Mouse (Mus musculus): ENCODE results near the gene Cdkal1. TPM values are rescaled to one million over a fixed set of nuclear protein-coding genes. Genes with fewer than 3 reads are reported as not detected.

The Cdkal1 gene
- polyA plus RNA-seq (2014; fragmentation: Nextera tagmentation; extraction: Ambion mirVana) = 21.1 and 24.0 TPM in 2 replicates

- peak within 1 kb of the TSS; percentile 55; the same call in 1 of the 2 replicates for H3K27ac ChIP-seq (ENCODE audit: low read depth, low read length)
- H3K4me2 ChIP-seq (ENCODE audit: low read depth, low read length) = peak within 1 kb of the TSS; percentile 71
- no peaks in the 10 kb centered on the region for H3K27me3 ChIP-seq (ENCODE audit: control insufficient read depth, insufficient read depth, low read length)
- H3K36me3 ChIP-seq (ENCODE audit: control insufficient read depth, insufficient read depth, low read length) = no peaks in the 10 kb centered on the region
- ATAC-seq (ENCODE audit: low read depth) = peak; percentile 92
- under 1% methylated on average over 33 of the region's 33 CpGs for WGBS
- peak within 1 kb of the TSS; percentile 73 for H3K4me3 ChIP-seq (ENCODE audit: low read depth, low read length)
- peak within 1 kb of the TSS; percentile 68 for H3K9ac ChIP-seq (replicated peaks; ENCODE audit: low read depth, low read length)
- peaks cover 3% of the 10 kb centered on the region; the same call in 1 of the 2 replicates for H3K4me1 ChIP-seq (ENCODE audit: control insufficient read depth, insufficient read depth, low read length)
- H3K9me3 ChIP-seq (ENCODE audit: control insufficient read depth, low read length) = no peaks in the 10 kb centered on the region
Observed at GRCm38 (mm10) chr13:29855281-29856031, at the start of gene Cdkal1. Cdkal1 (minus strand) TSS chr13:29855674.

- Histone ChIP-seq H3K9ac (replicated peaks; ENCODE audit: low read depth, low read length) (no peak overlapping the region), H3K27me3 (ENCODE audit: control insufficient read depth, insufficient read depth, low read length) (no peaks in the 10 kb centered on the region), H3K36me3 (ENCODE audit: control insufficient read depth, insufficient read depth, low read length) (no peaks in the 10 kb centered on the region), H3K4me1 (ENCODE audit: control insufficient read depth, insufficient read depth, low read length) (no peaks in the 10 kb centered on the region), H3K9me3 (ENCODE audit: control insufficient read depth, low read length) (peaks cover 4% of the 10 kb centered on the region), H3K4me3 (ENCODE audit: low read depth, low read length) (no peak overlapping the region), H3K27ac (ENCODE audit: low read depth, low read length) (no peak overlapping the region), H3K4me2 (ENCODE audit: low read depth, low read length) (no peak overlapping the region)
- no peak for ATAC-seq (ENCODE audit: low read depth)
- WGBS = 88% methylated on average over 1 of the region's 1 CpGs
Observed at GRCm38 (mm10) chr13:29903341-29903740, 47.9 kb upstream of the Cdkal1 start.

GRCm38 (mm10) chr13:29902676-29903075 lies 47.2 kb upstream of the Cdkal1 start:
- ATAC-seq (ENCODE audit: low read depth) = no peak
- Histone ChIP-seq H3K36me3 (ENCODE audit: control insufficient read depth, insufficient read depth, low read length) (no peaks in the 10 kb centered on the region), H3K9ac (replicated peaks; ENCODE audit: low read depth, low read length) (no peak overlapping the region), H3K4me1 (ENCODE audit: control insufficient read depth, insufficient read depth, low read length) (no peaks in the 10 kb centered on the region), H3K9me3 (ENCODE audit: control insufficient read depth, low read length) (peaks cover 4% of the 10 kb centered on the region), H3K27ac (ENCODE audit: low read depth, low read length) (no peak overlapping the region), H3K4me3 (ENCODE audit: low read depth, low read length) (no peak overlapping the region), H3K27me3 (ENCODE audit: control insufficient read depth, insufficient read depth, low read length) (no peaks in the 10 kb centered on the region), H3K4me2 (ENCODE audit: low read depth, low read length) (no peak overlapping the region)
- 80% methylated on average over 1 of the region's 1 CpGs for WGBS

- no peaks in the 10 kb centered on the region for H3K4me1 ChIP-seq (ENCODE audit: control insufficient read depth, insufficient read depth, low read length)
- H3K4me3 ChIP-seq (ENCODE audit: low read depth, low read length) = no peak overlapping the region
- H3K27ac ChIP-seq (ENCODE audit: low read depth, low read length) = no peak overlapping the region
- no peak for ATAC-seq (ENCODE audit: low read depth)
- no peaks in the 10 kb centered on the region for H3K36me3 ChIP-seq (ENCODE audit: control insufficient read depth, insufficient read depth, low read length)
- 81% methylated on average over 4 of the region's 4 CpGs for WGBS
- H3K27me3 ChIP-seq (ENCODE audit: control insufficient read depth, insufficient read depth, low read length) = no peaks in the 10 kb centered on the region
- H3K4me2 ChIP-seq (ENCODE audit: low read depth, low read length) = no peak overlapping the region
- H3K9ac ChIP-seq (replicated peaks; ENCODE audit: low read depth, low read length) = no peak overlapping the region
- H3K9me3 ChIP-seq (ENCODE audit: control insufficient read depth, low read length) = peaks cover 4% of the 10 kb centered on the region
Observed at GRCm38 (mm10) chr13:29901641-29902040, 46.2 kb upstream of the Cdkal1 start.

GRCm38 (mm10) chr13:29866780-29867179 lies 11.3 kb upstream of the Cdkal1 start:
- H3K27ac ChIP-seq (ENCODE audit: low read depth, low read length) = no peak overlapping the region
- ATAC-seq (ENCODE audit: low read depth) = no peak
- H3K4me1 ChIP-seq (ENCODE audit: control insufficient read depth, insufficient read depth, low read length) = no peaks in the 10 kb centered on the region
- no peak overlapping the region for H3K9ac ChIP-seq (replicated peaks; ENCODE audit: low read depth, low read length)
- H3K4me2 ChIP-seq (ENCODE audit: low read depth, low read length) = no peak overlapping the region
- H3K36me3 ChIP-seq (ENCODE audit: control insufficient read depth, insufficient read depth, low read length) = no peaks in the 10 kb centered on the region
- WGBS = 94% methylated on average over 3 of the region's 3 CpGs
- H3K4me3 ChIP-seq (ENCODE audit: low read depth, low read length) = no peak overlapping the region
- no peaks in the 10 kb centered on the region for H3K9me3 ChIP-seq (ENCODE audit: control insufficient read depth, low read length)
- H3K27me3 ChIP-seq (ENCODE audit: control insufficient read depth, insufficient read depth, low read length) = no peaks in the 10 kb centered on the region

GRCm38 (mm10) chr13:29864331-29864730 lies 8.9 kb upstream of the Cdkal1 start:
- Histone ChIP-seq H3K4me1 (ENCODE audit: control insufficient read depth, insufficient read depth, low read length) (no peaks in the 10 kb centered on the region), H3K4me2 (ENCODE audit: low read depth, low read length) (no peak overlapping the region), H3K36me3 (ENCODE audit: control insufficient read depth, insufficient read depth, low read length) (no peaks in the 10 kb centered on the region), H3K9ac (replicated peaks; ENCODE audit: low read depth, low read length) (no peak overlapping the region), H3K27ac (ENCODE audit: low read depth, low read length) (no peak overlapping the region), H3K9me3 (ENCODE audit: control insufficient read depth, low read length) (no peaks in the 10 kb centered on the region), H3K27me3 (ENCODE audit: control insufficient read depth, insufficient read depth, low read length) (no peaks in the 10 kb centered on the region), H3K4me3 (ENCODE audit: low read depth, low read length) (no peak overlapping the region)
- 70% methylated on average over 6 of the region's 6 CpGs for WGBS
- no peak for ATAC-seq (ENCODE audit: low read depth)

GRCm38 (mm10) chr13:29860087-29860486 lies 4.6 kb upstream of the Cdkal1 start:
- H3K4me1 ChIP-seq (ENCODE audit: control insufficient read depth, insufficient read depth, low read length) = no peaks in the 10 kb centered on the region
- H3K9me3 ChIP-seq (ENCODE audit: control insufficient read depth, low read length) = no peaks in the 10 kb centered on the region
- H3K4me2 ChIP-seq (ENCODE audit: low read depth, low read length) = no peak overlapping the region
- H3K36me3 ChIP-seq (ENCODE audit: control insufficient read depth, insufficient read depth, low read length) = no peaks in the 10 kb centered on the region
- no peaks in the 10 kb centered on the region for H3K27me3 ChIP-seq (ENCODE audit: control insufficient read depth, insufficient read depth, low read length)
- 83% methylated on average over 2 of the region's 2 CpGs for WGBS
- no peak overlapping the region for H3K27ac ChIP-seq (ENCODE audit: low read depth, low read length)
- ATAC-seq (ENCODE audit: low read depth) = no peak
- no peak overlapping the region for H3K9ac ChIP-seq (replicated peaks; ENCODE audit: low read depth, low read length)
- no peak overlapping the region for H3K4me3 ChIP-seq (ENCODE audit: low read depth, low read length)

- Histone ChIP-seq H3K4me3 (ENCODE audit: low read depth, low read length) (no peak overlapping the region), H3K4me1 (ENCODE audit: control insufficient read depth, insufficient read depth, low read length) (peaks cover 3% of the 10 kb centered on the region; the same call in 1 of the 2 replicates), H3K4me2 (ENCODE audit: low read depth, low read length) (no peak overlapping the region), H3K9ac (replicated peaks; ENCODE audit: low read depth, low read length) (no peak overlapping the region), H3K27ac (ENCODE audit: low read depth, low read length) (no peak overlapping the region), H3K9me3 (ENCODE audit: control insufficient read depth, low read length) (no peaks in the 10 kb centered on the region), H3K27me3 (ENCODE audit: control insufficient read depth, insufficient read depth, low read length) (no peaks in the 10 kb centered on the region), H3K36me3 (ENCODE audit: control insufficient read depth, insufficient read depth, low read length) (no peaks in the 10 kb centered on the region)
- WGBS = 24% methylated on average over 4 of the region's 4 CpGs
- ATAC-seq (ENCODE audit: low read depth) = peak; percentile 62; the same call in 1 of the 2 replicates
Observed at GRCm38 (mm10) chr13:29857436-29857835, 2.0 kb upstream of the Cdkal1 start.

GRCm38 (mm10) chr13:29854876-29855275 lies 598 bp downstream of the Cdkal1 start:
- Histone ChIP-seq H3K36me3 (ENCODE audit: control insufficient read depth, insufficient read depth, low read length) (no peaks in the 10 kb centered on the region), H3K4me1 (ENCODE audit: control insufficient read depth, insufficient read depth, low read length) (peaks cover 3% of the 10 kb centered on the region; the same call in 1 of the 2 replicates), H3K9me3 (ENCODE audit: control insufficient read depth, low read length) (no peaks in the 10 kb centered on the region), H3K9ac (replicated peaks; ENCODE audit: low read depth, low read length) (peak overlapping the region; percentile 68), H3K4me3 (ENCODE audit: low read depth, low read length) (peak overlapping the region; percentile 73), H3K27me3 (ENCODE audit: control insufficient read depth, insufficient read depth, low read length) (no peaks in the 10 kb centered on the region), H3K4me2 (ENCODE audit: low read depth, low read length) (peak overlapping the region; percentile 71), H3K27ac (ENCODE audit: low read depth, low read length) (peak overlapping the region; percentile 55; the same call in 1 of the 2 replicates)
- ATAC-seq (ENCODE audit: low read depth) = no peak
- WGBS = 4% methylated on average over 5 of the region's 5 CpGs

All from neural tube, embryonic 14.5 days (tissue).